Mouse (Mus musculus): ENCODE measurements around the gene Nlrp2. TPM values are rescaled to one million over a fixed set of nuclear protein-coding genes. Genes with fewer than 3 reads are reported as not detected.

The Nlrp2 gene
- total RNA-seq (2023; ENCODE audit: inconsistent age), result not detected in 4 replicates

DNA sequence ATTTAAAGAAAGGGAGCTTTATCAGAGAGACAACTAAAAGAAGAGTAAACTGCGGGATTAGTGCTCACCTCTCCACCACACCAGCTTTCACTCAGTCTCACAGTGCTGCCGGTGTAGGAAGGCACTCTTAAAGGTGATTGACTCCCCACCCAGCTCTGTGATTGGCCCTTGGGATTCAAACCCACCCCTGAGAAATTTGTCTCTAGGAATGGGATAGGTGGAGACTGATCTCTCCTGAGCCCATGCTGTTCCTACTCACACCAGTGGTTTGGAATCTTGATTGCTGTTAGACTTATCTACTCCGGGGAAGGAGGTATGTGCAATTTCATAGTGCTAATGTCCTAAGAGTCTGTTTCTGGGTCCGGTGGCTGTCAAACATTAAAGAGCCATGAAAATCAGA, at the start of gene Nlrp2:
TSS of gene Nlrp2 (minus strand) at position 101 of the 400 bp plus-strand sequence.

DNA sequence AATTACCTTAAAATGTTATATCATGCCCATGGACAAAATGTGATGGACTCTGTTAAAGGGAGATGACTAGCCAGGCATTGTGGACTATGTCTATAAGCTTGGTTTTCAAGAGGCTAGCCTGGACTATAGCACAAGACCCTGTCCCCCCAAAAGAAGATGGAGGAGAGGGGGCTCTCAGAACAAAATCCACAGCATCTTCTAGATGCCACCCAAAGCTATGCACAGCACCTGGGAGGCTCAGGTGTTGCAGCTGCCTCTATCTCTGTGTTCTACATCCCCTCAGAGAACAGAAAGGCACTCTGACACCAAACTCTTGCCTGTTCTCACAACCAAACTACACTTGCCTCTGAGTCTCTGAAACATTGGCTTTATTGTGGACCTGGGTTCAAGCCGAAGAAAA, 598 bp downstream of the Nlrp2 start, which contains the start of gene Gm5065:
TSS of gene Gm5065 (plus strand) at position 301 of the 400 bp plus-strand sequence.

Other genes with a start within 250 kb of the Nlrp2 start
- gene Rfpl4, start 234.1 kb downstream of the Nlrp2 start, total RNA-seq (2023; ENCODE audit: inconsistent age), result not detected in 4 replicates
- gene Rasl2-9, start 225.1 kb downstream of the Nlrp2 start, total RNA-seq (2023; ENCODE audit: inconsistent age), result 0.51 to 1.2 TPM (median 1.0 TPM) in 3 of 4 replicates, not detected in the other
- gene Vmn1r55, start 201.4 kb downstream of the Nlrp2 start, total RNA-seq (2023; ENCODE audit: inconsistent age), result not detected in 4 replicates
- gene Vmn1r56, start 154.3 kb downstream of the Nlrp2 start, total RNA-seq (2023; ENCODE audit: inconsistent age), result not detected in 4 replicates
- not detected in 4 replicates for gene Vmn1r57, start 132.5 kb downstream of the Nlrp2 start, total RNA-seq (2023; ENCODE audit: inconsistent age)
- not detected in 4 replicates for gene Gm5065, start 498 bp downstream of the Nlrp2 start, total RNA-seq (2023; ENCODE audit: inconsistent age)
- gene Vmn1r58, start 62.4 kb upstream of the Nlrp2 start, total RNA-seq (2023; ENCODE audit: inconsistent age), result not detected in 4 replicates
- gene Vmn1r59, start 105.7 kb upstream of the Nlrp2 start, total RNA-seq (2023; ENCODE audit: inconsistent age), result not detected in 4 replicates
- not detected in 4 replicates for gene Vmn2r28, start 142.9 kb upstream of the Nlrp2 start, total RNA-seq (2023; ENCODE audit: inconsistent age)
- gene Vmn1r60, start 196.3 kb upstream of the Nlrp2 start, total RNA-seq (2023; ENCODE audit: inconsistent age), result not detected in 4 replicates

Data from B cell, adult (primary cell).